Mouse (Mus musculus) telencephalon, adult 2 months (tissue): ENCODE measurements around the gene Olfr748.
"Not testable (repeated sequence)": the region's sequence is repeated elsewhere in the genome, so short reads cannot be mapped to it uniquely, and the experiment has no call there.

ENCODE experiments used
- DNase-seq: peaks from one replicate; pipeline ENCODE4 v3.0.0-alpha.2; 2011; ENCODE audit warnings: low read depth, low spot score

Gene Olfr748

DNA sequence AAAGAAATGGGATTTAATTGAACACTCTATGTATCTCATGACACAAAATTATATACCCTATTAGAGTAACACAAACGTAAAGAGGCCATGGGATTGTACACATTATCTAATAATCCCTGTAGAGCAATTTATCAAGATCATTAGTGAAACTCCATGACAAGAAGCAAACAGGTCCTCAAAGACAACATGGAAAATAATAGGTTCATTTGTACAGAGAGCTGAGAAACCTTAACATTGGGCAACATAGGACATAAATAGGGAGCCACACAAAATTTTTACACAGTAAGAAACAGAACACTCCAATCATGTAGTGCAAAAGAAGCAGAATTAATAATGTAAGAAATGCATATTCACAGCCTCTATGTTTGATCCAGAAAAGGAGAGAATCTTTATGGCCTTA, at the start of gene Olfr748:
TSS of gene Olfr748 (plus strand) at position 301 of the 400 bp plus-strand sequence.
- DNase-seq, result no peak

DNA sequence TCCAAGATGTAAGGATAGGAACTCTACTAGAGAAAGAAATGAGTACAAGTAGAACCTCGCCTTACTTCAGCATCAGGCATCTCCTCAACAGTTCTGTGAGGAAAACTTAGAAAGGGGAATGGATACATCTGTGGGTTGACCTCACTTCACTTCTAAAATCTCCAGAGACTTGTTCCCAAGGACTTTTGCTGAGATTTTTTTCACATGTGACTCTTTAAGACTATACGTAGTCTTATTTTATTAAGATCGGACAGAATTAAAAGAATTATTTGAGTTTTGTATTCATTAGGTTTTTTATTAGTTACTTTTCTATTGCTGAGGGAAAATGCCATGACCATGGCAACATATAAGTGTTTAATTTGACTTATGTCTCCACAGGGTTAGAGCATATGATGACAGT, 14.1 kb upstream of the Olfr748 start, which contains the start of gene Olfr747:
TSS of gene Olfr747 (minus strand) at position 101 of the 400 bp plus-strand sequence.
- DNase-seq, result no peak

DNA sequence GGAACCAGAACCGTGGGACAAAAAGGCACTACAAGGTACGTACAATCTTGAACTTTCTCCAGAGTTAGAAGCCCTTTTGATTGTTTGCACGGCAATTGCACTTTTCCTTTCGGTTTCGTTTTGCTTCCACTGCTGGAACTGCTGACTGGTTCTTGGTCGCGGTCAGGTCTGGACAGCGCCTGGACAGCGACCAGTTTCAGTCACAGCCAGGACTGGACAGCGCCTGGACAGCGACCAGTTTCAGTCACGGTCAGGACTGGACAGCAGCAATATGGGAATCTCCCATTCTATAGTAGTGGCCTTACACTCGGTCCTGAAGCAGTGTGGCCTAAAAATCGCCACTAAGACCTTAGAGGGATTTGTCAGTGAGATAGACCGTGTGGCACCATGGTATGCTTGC, 12.7 kb downstream of the Olfr748 start:
- not testable (repeated sequence) for DNase-seq

DNA sequence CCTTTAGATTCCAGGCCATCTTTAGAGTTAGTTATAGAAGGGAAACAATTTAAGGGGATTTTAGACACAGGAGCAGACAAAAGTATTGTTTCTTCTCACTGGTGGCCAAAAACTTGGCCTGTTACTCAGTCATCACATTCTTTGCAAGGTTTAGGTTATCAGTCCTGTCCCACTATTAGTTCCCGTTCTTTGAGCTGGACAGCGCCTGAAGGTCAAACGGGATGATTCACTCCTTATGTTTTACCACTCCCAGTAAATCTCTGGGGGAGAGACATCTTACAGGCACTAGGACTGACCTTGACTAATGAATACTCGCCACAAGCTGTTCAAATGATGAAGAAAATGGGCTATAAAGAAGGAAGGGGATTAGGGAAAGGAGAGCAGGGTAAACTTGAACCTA, 15.2 kb downstream of the Olfr748 start:
- not testable (repeated sequence) for DNase-seq

DNA sequence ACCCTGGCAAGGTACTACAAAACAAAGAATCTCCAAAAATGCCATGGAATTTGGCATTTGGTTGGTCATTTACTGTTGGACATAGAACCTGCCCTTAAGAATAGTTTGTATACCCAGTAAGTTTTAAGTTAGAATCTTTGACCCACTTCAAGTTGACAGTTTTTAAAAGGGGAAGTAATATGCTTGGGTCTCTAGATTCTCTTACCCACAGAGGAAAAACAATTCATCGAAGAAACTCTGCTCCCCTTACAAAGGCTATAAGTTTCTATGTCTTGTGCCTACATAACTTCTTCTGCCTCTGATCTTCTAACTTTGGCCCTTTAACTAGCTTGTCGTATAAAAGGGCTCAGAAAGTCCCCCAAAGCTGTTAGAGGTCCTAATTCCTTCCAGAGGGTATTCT, 33.2 kb downstream of the Olfr748 start:
- no peak for DNase-seq

DNA sequence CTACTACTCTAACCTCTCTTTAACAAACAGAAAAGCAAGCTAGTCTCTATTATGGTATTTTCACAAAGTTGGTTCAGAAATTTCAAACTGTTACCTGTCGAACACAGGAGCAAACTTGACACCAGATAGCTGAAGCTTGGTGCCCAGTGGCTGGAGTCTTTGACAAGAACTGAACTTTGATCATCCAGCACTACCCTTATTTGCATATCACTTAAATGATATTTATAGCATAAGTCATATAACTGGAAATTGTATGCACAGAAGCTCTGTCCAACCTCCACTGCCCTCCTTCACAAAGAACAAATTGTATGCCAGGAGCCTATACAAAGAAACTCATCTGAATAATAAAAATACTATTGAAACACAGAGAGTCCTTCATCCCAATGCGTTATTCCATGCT, 34.4 kb downstream of the Olfr748 start:
- no peak for DNase-seq

DNA sequence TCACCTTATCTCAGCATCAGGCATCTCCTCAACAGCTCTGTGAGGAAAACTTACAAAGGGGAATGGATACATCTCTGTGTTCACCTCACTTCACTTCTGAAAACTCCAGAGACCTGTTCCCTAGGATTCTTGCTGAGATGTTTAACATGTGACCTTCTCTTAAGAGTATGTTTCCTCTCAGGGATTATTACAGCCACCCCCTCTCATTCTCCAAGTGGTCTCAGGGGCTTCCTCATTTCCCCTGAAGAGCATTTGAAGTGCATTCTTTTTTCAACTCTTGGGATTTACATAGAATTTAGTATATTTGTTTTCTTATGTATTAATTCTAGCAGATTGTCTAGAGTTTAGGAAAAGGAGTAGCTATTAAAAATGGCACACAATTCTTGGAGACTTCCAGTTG, 37.8 kb downstream of the Olfr748 start, which contains the start of gene Olfr749:
TSS of gene Olfr749 (minus strand) at position 101 of the 400 bp plus-strand sequence.
- DNase-seq, result no peak

DNA sequence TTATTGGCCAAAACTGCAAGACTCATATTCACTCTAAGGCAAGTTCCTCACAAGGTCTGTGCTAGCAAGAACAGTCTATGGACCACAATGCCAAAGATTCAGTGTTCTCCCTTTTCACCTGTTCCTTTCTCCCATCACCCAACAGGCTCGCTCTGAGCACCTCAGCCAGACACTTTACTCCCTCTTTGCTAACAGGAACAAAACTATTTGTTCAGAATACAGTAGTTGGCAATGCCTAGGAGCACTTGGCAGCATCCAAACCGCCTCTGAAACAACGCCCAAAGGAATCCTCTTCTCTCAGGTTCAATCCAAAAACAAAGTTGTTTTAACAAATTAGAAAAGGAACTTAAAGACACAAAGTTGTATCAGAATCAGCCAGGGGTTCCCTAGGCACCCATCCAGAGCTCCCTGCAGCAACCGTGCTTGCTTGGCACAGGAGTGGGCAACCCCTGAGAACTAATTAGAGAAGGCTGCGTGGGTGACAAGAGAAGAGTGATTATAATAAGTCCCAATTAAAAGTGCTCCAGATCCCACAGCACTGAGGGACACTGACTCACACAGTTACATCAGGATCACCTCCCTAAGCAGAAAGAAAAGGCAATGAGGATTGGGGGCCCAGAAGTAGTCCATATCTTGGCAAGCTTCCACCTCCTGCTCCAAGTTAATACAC, 51.4 kb downstream of the Olfr748 start:
- DNase-seq, result peak; percentile 43
